Mouse (Mus musculus) neural tube, embryonic 14.5 days (tissue): ENCODE data around the gene Cabin1. TPM values are rescaled to one million over a fixed set of nuclear protein-coding genes. Genes with fewer than 3 reads are reported as not detected.

Experiments used
- ATAC-seq: fragments of 200-750 bp; cut with Nextera tagmentation; 2 replicates; pipeline ENCODE4 v1.8.0; 2017; ENCODE audit warnings: low read depth, mild to moderate bottlenecking, moderate TSS enrichment, moderate library complexity
- H3K27ac ChIP-seq: fragments of 300-500 bp; sonication (generic); 2 replicates; pipeline ENCODE4 v1.5.1; 2014; ENCODE audit warnings: low read depth, mild to moderate bottlenecking, control low read depth, low read length, moderate library complexity, mixed read lengths
- H3K27me3 ChIP-seq: fragments of 300-500 bp; sonication (generic); 2 replicates; pipeline ENCODE4 v1.6.1; 2014; ENCODE audit warnings: low read length; ENCODE audit not compliant: control insufficient read depth, insufficient read depth
- H3K36me3 ChIP-seq: fragments of 300-500 bp; sonication (generic); 2 replicates; pipeline ENCODE4 v1.6.1; 2014; ENCODE audit warnings: low read length, mixed read lengths; ENCODE audit not compliant: control insufficient read depth, insufficient read depth
- H3K4me1 ChIP-seq: fragments of 300-500 bp; sonication (generic); 2 replicates; pipeline ENCODE4 v1.6.1; 2014; ENCODE audit warnings: low read length; ENCODE audit not compliant: control insufficient read depth, insufficient read depth
- H3K4me2 ChIP-seq: fragments of 300-500 bp; sonication (generic); 2 replicates; pipeline ENCODE4 v1.6.1; 2014; ENCODE audit warnings: mild to moderate bottlenecking, low read depth, low read length, control low read depth
- H3K4me3 ChIP-seq: fragments of 300-500 bp; sonication (generic); 2 replicates; pipeline ENCODE4 v1.5.1; 2014; ENCODE audit warnings: low read depth, low read length, control low read depth, mixed read lengths
- H3K9ac ChIP-seq: fragments of 300-500 bp; sonication (generic); replicated peaks from 2 replicates; pipeline ENCODE4 v1.6.1; 2014; ENCODE audit warnings: low read depth, mild to moderate bottlenecking, control low read depth, low read length, mixed read lengths
- H3K9me3 ChIP-seq: fragments of 300-500 bp; sonication (generic); 2 replicates; pipeline ENCODE4 v1.6.1; 2016; ENCODE audit warnings: low read length; ENCODE audit not compliant: control insufficient read depth
- WGBS: fragments of 180-500 bp; shearing (Covaris S2); extraction: QIAGEN DNeasy Blood & Tissue Kit; methylation state at CpG from one replicate; pipeline ENCODE4 v1.1.7; 2014; 5-methylcytosine and 5-hydroxymethylcytosine counted together
- polyA plus RNA-seq: library from polyadenylated mRNA; unstranded; fragments of >200 nt; fragmentation: Nextera tagmentation; extraction: Ambion mirVana; gene quantifications from 2 replicates; pipeline ENCODE4 v1.2.1, GENCODE M21; 2014

Cabin1 gene
- polyA plus RNA-seq: 34.2 and 39.9 TPM in 2 replicates

GRCm38 (mm10) chr10:75763682-75764518 is at the start of gene Cabin1:
Cabin1 (minus strand) TSS chr10:75764341.
- Histone ChIP-seq H3K4me1 (peaks cover 9% of the 10 kb centered on the region), H3K27me3 (no peaks in the 10 kb centered on the region), H3K36me3 (no peaks in the 10 kb centered on the region), H3K4me2 (peak within 1 kb of the TSS; percentile 87), H3K9ac (peak within 1 kb of the TSS; percentile 71), H3K9me3 (no peaks in the 10 kb centered on the region), H3K27ac (peak within 1 kb of the TSS; percentile 56; the same call in 1 of the 2 replicates), H3K4me3 (peak within 1 kb of the TSS; percentile 80)
- 1% methylated on average over 59 of the region's 61 CpGs for WGBS
- peak; percentile 99 for ATAC-seq

DNA sequence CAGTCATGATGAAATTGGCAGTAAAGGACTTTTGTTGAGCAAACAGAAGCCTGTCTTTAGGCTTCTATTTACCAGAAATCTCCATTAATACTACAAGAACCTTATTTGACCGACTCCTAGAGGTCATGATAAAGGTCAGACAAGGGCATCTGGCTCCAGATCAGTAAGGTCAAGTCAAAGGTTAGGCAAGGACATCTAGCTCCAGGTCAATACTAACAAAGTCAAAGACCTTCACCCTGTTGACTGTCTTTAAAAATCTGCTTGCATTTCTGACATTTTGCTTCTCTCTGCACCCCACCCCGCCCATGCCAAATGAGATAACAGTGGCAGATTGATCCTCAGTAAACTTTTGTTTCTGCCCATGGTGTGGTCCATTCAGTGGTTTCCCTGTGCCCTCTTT is 40.1 kb upstream of the Cabin1 start:
- H3K4me2 ChIP-seq: no peak overlapping the region
- no peak for ATAC-seq
- H3K27ac ChIP-seq: no peak overlapping the region
- no peaks in the 10 kb centered on the region for H3K36me3 ChIP-seq
- no peak overlapping the region for H3K4me3 ChIP-seq
- no peaks in the 10 kb centered on the region for H3K27me3 ChIP-seq
- 81% methylated on average over 2 of the region's 2 CpGs for WGBS
- no peak overlapping the region for H3K9ac ChIP-seq
- no peaks in the 10 kb centered on the region for H3K4me1 ChIP-seq
- no peaks in the 10 kb centered on the region for H3K9me3 ChIP-seq

DNA sequence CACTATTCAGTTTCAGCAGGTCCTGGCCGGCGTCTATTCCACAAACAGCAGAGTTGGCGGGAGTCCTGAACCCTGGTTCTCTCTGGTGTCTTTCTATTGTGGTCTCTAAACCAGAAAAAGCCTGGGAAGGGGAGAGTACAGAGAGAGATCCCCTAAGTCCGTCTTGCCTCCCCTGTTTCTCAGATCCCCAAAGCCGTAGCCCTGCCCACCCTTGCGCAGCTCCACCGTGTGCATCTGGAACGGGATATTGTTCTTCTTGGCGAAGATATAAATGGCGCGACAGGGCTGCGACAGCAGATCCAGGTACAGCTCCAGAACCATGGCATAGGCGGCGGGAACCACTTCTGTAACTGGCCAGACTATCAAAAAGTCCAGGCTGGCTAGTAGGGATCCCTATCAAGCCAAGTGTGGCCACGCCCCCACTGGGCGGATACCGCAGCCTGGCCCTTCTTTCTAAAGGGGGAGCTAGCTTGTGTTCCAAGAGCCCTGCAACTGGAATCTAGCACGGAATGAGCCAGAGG is 34.1 kb upstream of the Cabin1 start, which contains the start of gene Gstt1:
Gstt1 (minus strand) TSS at position 409 of the 521 bp plus-strand sequence.
- Histone ChIP-seq H3K27me3 (no peaks in the 10 kb centered on the region), H3K27ac (no peak within 1 kb of the TSS), H3K9ac (peak within 1 kb of the TSS; percentile 41), H3K4me1 (no peaks in the 10 kb centered on the region; the same call in 1 of the 2 replicates), H3K4me2 (peak within 1 kb of the TSS; percentile 52), H3K4me3 (peak within 1 kb of the TSS; percentile 25), H3K9me3 (no peaks in the 10 kb centered on the region), H3K36me3 (no peaks in the 10 kb centered on the region)
- ATAC-seq: peak; percentile 63
- WGBS: 1% methylated on average over 18 of the region's 18 CpGs

GRCm38 (mm10) chr10:75797619-75798175 is 33.6 kb upstream of the Cabin1 start:
- Histone ChIP-seq H3K9me3 (no peaks in the 10 kb centered on the region), H3K9ac (peak overlapping the region; percentile 41), H3K4me1 (no peaks in the 10 kb centered on the region; the same call in 1 of the 2 replicates), H3K36me3 (no peaks in the 10 kb centered on the region), H3K27ac (no peak overlapping the region), H3K4me3 (peak overlapping the region; percentile 25), H3K4me2 (peak overlapping the region; percentile 52), H3K27me3 (no peaks in the 10 kb centered on the region)
- WGBS: 2% methylated on average over 12 of the region's 12 CpGs
- peak; percentile 58; the same call in 1 of the 2 replicates for ATAC-seq

DNA sequence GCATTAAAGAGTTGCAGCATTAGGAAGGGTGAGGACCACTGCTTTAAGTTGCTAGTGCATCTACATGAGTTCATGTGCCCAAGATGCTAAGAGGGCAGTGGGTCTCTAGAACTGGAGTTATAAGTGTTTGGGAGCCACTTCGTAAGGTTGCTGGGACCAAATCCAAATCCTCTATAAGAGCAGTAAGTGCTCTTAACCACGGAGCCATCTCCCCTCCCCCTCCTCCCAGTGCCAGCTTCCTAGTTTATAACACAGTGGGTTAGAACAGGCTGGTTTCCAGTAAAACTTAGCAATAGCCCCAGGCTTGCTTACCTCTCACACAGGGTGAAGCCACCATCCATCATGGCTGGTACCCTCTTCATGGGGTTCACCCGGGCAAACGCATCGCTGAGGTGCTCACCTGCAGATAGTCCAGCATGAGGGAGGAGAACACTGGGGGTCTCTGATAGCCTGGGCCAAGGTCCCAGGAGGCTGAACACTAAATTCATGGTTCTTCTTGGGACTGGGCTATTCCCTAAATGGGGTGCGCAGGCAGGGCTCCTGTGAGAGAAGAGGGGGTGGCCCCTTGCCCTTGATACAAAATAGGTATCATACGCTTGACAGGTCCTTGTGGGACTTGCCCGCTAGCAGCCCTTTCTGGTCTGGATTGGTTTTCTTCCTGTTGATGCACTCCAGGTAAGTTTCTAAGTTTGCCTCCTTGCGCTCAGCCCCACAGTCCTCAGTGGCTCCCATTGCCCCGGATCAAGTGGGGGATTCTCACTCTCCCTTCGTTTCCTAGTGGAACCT is 32.8 kb upstream of the Cabin1 start:
- H3K27me3 ChIP-seq: no peaks in the 10 kb centered on the region
- no peaks in the 10 kb centered on the region; the same call in 1 of the 2 replicates for H3K4me1 ChIP-seq
- H3K27ac ChIP-seq: no peak overlapping the region
- no peak overlapping the region; the same call in 1 of the 2 replicates for H3K9ac ChIP-seq
- WGBS: 47% methylated on average over 11 of the region's 11 CpGs
- H3K4me2 ChIP-seq: peak overlapping the region; percentile 52
- no peaks in the 10 kb centered on the region for H3K36me3 ChIP-seq
- H3K4me3 ChIP-seq: peak overlapping the region; percentile 25; the same call in 1 of the 2 replicates
- H3K9me3 ChIP-seq: no peaks in the 10 kb centered on the region
- 0 out of 2 replicates have a peak, but pooled peaks have one; percentile 9 for ATAC-seq

GRCm38 (mm10) chr10:75794880-75795279 is 30.7 kb upstream of the Cabin1 start:
- WGBS: 51% methylated on average over 3 of the region's 3 CpGs
- no peak for ATAC-seq
- H3K9me3 ChIP-seq: no peaks in the 10 kb centered on the region

DNA sequence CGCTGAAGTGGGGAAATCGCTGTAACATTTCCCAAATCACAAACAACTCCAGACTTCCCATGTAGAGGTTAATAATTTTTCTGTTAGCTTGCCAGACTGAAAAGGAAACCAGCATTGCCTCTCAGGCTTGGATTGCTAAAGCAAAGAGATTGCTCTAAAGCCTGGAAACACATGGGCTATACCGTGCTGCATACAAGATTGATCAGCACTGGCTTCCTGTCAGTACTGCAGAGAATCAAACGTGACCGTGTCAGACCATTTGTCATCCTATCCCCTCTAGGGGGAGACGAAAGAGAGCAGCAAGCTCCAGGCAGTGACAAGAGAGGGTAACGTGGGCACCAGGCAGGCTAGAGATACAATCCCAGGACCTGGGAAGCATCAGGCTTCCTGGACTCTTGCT is 26.6 kb upstream of the Cabin1 start:
- H3K27me3 ChIP-seq: no peaks in the 10 kb centered on the region
- H3K9ac ChIP-seq: no peak overlapping the region
- H3K36me3 ChIP-seq: no peaks in the 10 kb centered on the region
- 22% methylated on average over 7 of the region's 7 CpGs for WGBS
- H3K4me2 ChIP-seq: no peak overlapping the region
- no peaks in the 10 kb centered on the region; the same call in 1 of the 2 replicates for H3K4me1 ChIP-seq
- H3K27ac ChIP-seq: no peak overlapping the region
- H3K4me3 ChIP-seq: no peak overlapping the region
- ATAC-seq: no peak
- no peaks in the 10 kb centered on the region for H3K9me3 ChIP-seq

More at GRCm38 (mm10) chr10:75794880-75795279, 30.7 kb upstream of the Cabin1 start:
- no peak overlapping the region for H3K4me3 ChIP-seq
- no peak overlapping the region for H3K4me2 ChIP-seq
- no peaks in the 10 kb centered on the region for H3K36me3 ChIP-seq
- H3K27me3 ChIP-seq: no peaks in the 10 kb centered on the region
- H3K9ac ChIP-seq: no peak overlapping the region
- H3K4me1 ChIP-seq: no peaks in the 10 kb centered on the region; the same call in 1 of the 2 replicates
- no peak overlapping the region for H3K27ac ChIP-seq

DNA sequence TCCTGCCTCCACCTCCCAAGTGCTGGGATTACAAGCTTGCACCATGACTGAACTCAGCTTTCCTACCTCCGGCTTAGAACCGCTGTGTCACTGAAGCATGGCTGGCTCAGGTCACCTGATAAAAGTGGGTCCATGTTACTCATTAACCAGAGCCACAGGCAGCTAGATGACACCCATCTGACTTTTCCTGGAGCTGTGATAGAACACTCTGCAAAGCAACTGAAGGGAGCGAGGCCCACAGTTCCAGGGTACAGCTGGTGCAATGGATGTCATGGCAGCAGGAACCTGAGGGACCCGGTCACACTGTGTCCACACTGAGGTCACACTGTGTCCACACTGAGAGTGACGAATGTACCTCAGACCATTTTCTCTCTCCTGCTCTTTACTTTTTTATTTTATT is 25.7 kb upstream of the Cabin1 start:
- Histone ChIP-seq H3K27ac (no peak overlapping the region), H3K4me2 (no peak overlapping the region), H3K4me3 (no peak overlapping the region), H3K36me3 (no peaks in the 10 kb centered on the region), H3K4me1 (no peaks in the 10 kb centered on the region; the same call in 1 of the 2 replicates), H3K27me3 (no peaks in the 10 kb centered on the region), H3K9ac (no peak overlapping the region), H3K9me3 (no peaks in the 10 kb centered on the region)
- 89% methylated on average over 5 of the region's 5 CpGs for WGBS
- ATAC-seq: no peak
